Mouse (Mus musculus) midbrain, embryonic 12.5 days (tissue): ENCODE measurements around the gene Hadhb. TPM values are rescaled to one million over a fixed set of nuclear protein-coding genes. Genes with fewer than 3 reads are reported as not detected.

ENCODE experiments used
- ATAC-seq: fragments of 200-750 bp; cut with Nextera tagmentation; 2 replicates; pipeline ENCODE4 v1.8.0; 2017; ENCODE audit warnings: low read depth, moderate TSS enrichment, moderate library complexity; ENCODE audit not compliant: low FRiP score
- H3K27ac ChIP-seq: fragments of 300-500 bp; sonication (generic); replicated peaks from 2 replicates; pipeline ENCODE4 v1.5.1; 2016; ENCODE audit warnings: mild to moderate bottlenecking
- H3K27me3 ChIP-seq: fragments of 300-500 bp; sonication (generic); 2 replicates; pipeline ENCODE4 v1.6.1; 2016; ENCODE audit warnings: mild to moderate bottlenecking
- H3K36me3 ChIP-seq: fragments of 300-500 bp; sonication (generic); 2 replicates; pipeline ENCODE4 v1.6.1; 2016
- H3K4me1 ChIP-seq: fragments of 300-500 bp; sonication (generic); 2 replicates; pipeline ENCODE4 v1.6.1; 2016
- H3K4me2 ChIP-seq: fragments of 300-500 bp; sonication (generic); replicated peaks from 2 replicates; pipeline ENCODE4 v1.6.1; 2016; ENCODE audit warnings: mild to moderate bottlenecking, moderate library complexity
- H3K4me3 ChIP-seq: fragments of 300-500 bp; sonication (generic); 2 replicates; pipeline ENCODE4 v1.5.1; 2016; ENCODE audit warnings: mild to moderate bottlenecking
- H3K9ac ChIP-seq: fragments of 300-500 bp; sonication (generic); replicated peaks from 2 replicates; pipeline ENCODE4 v1.6.1; 2016; ENCODE audit warnings: mild to moderate bottlenecking, moderate library complexity
- H3K9me3 ChIP-seq: fragments of 300-500 bp; sonication (generic); 2 replicates; pipeline ENCODE4 v1.6.1; 2016; ENCODE audit warnings: mild to moderate bottlenecking
- WGBS: fragments of 180-500 bp; shearing (Covaris S2); methylation state at CpG from one replicate; pipeline ENCODE4 v1.1.7; 2016; 5-methylcytosine and 5-hydroxymethylcytosine counted together
- polyA plus RNA-seq: library from polyadenylated mRNA; unstranded; fragments of >200 nt; fragmentation: Nextera tagmentation; extraction: Ambion mirVana; gene quantifications from 2 replicates; pipeline ENCODE4 v1.2.1, GENCODE M21; 2016

The Hadhb gene
- polyA plus RNA-seq, 1 experiment from 2014 or later = 81.3 TPM

DNA sequence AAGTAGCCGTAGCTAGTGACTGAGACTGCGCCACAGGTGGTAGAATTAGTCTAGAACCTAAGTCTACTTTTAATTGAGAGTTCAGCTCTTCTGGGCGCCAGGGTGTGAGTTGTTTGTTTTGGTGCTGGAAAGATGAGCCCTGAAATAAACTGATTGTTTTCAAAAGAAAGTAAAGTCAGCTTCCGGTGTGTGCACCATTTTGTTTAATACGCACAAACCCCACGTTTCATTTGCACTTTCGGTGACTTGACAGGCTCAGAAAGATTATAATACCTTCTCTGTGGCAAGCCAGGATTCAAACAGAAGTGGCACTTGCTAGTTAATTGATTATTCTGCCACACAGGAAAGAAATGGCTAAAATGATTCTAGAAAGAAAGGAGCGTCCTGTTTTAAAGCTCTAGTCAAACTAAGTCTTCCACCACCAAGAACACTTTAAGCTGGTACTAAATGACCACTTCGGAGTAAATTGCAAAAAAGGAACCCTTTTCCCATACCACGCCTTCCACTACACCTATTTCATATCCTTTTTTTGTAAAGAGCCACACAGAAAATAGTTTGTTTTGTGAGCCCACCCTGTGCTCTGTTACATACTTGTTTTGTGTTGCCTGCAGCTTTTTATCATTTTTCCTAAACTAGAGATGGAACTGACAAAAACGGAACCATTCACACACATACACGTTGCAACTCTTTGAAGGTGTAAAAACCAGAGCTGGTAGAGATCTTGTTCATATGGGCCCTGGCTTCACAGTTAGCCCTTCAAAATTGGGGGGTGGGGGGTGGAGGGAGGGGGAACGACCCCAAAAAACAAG, 977 bp downstream of the Hadhb start:
- H3K4me3 ChIP-seq = peak overlapping the region; percentile 94
- peaks cover 19% of the 10 kb centered on the region for H3K4me1 ChIP-seq
- H3K27me3 ChIP-seq = no peaks in the 10 kb centered on the region
- H3K4me2 ChIP-seq = peak overlapping the region; percentile 90
- ATAC-seq = no peak
- H3K9me3 ChIP-seq = no peaks in the 10 kb centered on the region
- no peak overlapping the region for H3K27ac ChIP-seq
- peak overlapping the region; percentile 89 for H3K9ac ChIP-seq
- H3K36me3 ChIP-seq = no peaks in the 10 kb centered on the region
- WGBS = 39% methylated on average over 13 of the region's 13 CpGs

DNA sequence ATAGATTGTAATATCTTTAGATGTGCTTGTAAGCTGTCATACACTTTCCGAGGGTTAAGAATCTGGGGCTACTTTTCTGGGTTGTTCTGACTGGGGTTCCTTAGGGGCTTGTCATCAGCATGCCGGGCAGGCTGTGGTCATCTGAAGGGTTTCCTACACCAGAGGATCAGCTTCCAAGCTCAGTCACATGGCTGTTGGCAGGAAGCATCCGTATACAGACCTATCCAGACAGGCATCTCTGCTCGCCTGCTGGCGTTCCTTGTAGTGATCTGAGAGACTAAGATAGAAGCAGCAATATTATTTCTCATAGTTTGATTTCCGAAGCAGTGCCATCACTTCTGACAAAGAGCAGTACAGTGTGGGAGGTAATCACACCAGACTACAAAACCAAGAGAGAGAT, 4.6 kb downstream of the Hadhb start:
- Histone ChIP-seq H3K36me3 (no peaks in the 10 kb centered on the region), H3K27me3 (no peaks in the 10 kb centered on the region), H3K4me1 (peaks cover 9% of the 10 kb centered on the region), H3K27ac (no peak overlapping the region), H3K4me2 (no peak overlapping the region), H3K9me3 (no peaks in the 10 kb centered on the region), H3K9ac (no peak overlapping the region), H3K4me3 (no peak overlapping the region)
- no peak for ATAC-seq
- WGBS = 88% methylated on average over 6 of the region's 6 CpGs

DNA sequence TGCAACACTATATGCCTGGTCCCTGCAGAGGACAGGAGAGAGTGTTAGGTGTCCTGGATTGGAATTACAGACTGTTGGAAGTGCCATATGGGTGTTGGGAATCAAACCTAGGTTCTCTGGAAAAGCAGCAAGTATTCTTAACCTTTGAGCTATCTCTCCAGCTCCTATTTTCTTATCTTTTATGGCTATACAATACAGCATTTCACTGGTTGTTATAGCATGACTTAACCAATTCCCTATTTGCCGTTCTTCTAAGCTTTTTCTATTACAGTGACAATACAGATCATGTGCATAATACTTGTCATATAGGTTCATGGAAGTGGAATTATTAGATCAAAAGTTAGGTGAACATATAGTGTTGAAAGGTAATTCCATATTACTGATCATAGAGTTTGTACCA, 6.8 kb downstream of the Hadhb start:
- ATAC-seq = no peak
- H3K4me2 ChIP-seq = no peak overlapping the region
- H3K9me3 ChIP-seq = no peaks in the 10 kb centered on the region
- H3K27ac ChIP-seq = no peak overlapping the region
- no peaks in the 10 kb centered on the region; the same call in 1 of the 2 replicates for H3K4me1 ChIP-seq
- H3K27me3 ChIP-seq = no peaks in the 10 kb centered on the region
- no peak overlapping the region for H3K4me3 ChIP-seq
- 91% methylated on average over 1 of the region's 1 CpGs for WGBS
- H3K36me3 ChIP-seq = no peaks in the 10 kb centered on the region
- no peak overlapping the region for H3K9ac ChIP-seq

DNA sequence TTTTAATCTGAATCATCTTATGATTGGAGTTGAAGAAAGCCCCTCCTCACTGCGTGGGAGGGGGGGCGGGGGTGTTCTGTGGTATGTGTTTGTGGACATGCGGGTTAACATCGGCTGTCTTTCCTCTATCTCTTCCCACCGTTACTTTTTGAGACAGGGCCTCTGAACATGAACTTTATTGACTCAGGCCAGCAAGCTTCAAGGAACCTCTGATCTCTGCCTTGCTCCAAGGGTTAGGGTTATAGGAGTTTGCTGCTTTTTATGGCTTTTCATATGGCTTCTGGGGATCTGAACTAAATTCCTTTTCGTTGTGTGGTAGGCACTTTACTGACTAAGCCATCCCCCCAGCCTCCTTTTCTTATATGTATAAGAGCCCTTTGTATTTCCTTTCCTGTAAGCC, 7.3 kb downstream of the Hadhb start:
- Histone ChIP-seq H3K36me3 (0 out of 2 replicates have a peak, but pooled peaks cover 2% of the 10 kb centered on the region), H3K27me3 (no peaks in the 10 kb centered on the region), H3K4me3 (no peak overlapping the region), H3K27ac (no peak overlapping the region), H3K4me1 (no peaks in the 10 kb centered on the region), H3K9ac (no peak overlapping the region), H3K4me2 (no peak overlapping the region), H3K9me3 (no peaks in the 10 kb centered on the region)
- ATAC-seq = no peak
- 89% methylated on average over 6 of the region's 6 CpGs for WGBS

DNA sequence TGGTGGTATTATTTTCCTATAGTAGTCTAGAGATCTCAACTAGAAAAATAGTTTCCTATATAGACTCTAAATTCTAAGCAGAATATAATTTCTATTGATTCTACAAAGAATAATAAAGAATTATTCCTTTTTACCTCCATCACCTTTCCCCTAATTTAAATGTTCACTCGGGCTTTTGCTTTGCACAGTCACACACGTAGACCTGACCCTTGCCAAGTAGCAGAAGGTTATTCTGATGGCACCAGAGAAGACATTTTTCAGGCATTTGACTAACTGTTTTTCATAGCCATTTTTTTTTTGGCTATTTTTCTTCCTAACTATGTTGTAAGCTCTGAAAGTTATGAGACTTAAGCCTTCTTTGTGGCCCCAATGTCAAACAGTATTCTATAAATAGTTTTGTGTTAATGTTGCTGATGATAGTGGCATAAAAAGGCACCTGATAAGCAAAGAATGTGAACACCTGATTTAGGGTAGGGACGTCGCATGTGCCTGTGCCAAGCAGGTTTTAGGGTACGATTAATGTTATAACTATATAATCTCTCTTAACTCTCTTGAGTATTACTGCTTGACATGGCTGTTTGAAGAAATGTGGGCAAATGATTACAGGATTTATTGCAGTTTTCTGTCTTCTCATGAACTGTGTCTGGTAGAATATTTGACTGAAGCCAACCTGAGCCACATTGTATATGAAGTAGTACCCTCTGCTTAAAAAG, 10.3 kb downstream of the Hadhb start:
- 95% methylated on average over 5 of the region's 5 CpGs for WGBS
- Histone ChIP-seq H3K27me3 (no peaks in the 10 kb centered on the region), H3K9me3 (no peaks in the 10 kb centered on the region), H3K27ac (no peak overlapping the region), H3K4me3 (no peak overlapping the region), H3K4me1 (no peaks in the 10 kb centered on the region), H3K4me2 (no peak overlapping the region), H3K9ac (no peak overlapping the region), H3K36me3 (peaks cover 20% of the 10 kb centered on the region)
- no peak for ATAC-seq

DNA sequence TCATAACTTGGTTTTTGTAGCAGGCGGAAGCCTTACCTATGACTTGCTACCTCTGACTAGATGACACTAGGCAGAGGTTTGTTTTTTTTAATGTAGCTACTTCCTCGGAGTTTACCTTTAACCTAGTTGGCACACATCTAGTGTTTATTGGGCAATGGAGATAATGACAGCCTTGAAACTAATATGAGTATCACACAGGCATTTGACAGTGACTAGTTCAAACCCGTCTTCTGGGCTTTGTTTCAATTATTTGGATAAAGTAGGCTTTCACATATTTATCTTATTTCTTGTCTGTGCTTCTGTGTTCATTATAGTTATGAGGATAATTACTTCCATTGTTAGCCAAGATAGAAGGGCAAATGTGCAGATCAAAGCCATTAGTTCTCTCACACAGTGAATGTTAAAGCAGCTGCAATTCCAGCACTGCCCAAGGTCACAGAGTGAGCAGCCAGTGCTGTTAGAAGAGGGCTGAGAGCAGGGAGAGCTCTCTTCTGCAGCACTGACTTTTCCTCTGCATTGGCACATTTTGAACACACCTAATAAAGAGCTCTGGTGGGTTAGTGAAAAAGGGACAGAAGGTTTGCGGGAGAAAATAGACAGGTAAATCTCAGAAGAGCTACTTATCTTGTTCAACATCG, 15.4 kb downstream of the Hadhb start:
- no peak overlapping the region for H3K27ac ChIP-seq
- H3K36me3 ChIP-seq = peaks cover 51% of the 10 kb centered on the region

DNA sequence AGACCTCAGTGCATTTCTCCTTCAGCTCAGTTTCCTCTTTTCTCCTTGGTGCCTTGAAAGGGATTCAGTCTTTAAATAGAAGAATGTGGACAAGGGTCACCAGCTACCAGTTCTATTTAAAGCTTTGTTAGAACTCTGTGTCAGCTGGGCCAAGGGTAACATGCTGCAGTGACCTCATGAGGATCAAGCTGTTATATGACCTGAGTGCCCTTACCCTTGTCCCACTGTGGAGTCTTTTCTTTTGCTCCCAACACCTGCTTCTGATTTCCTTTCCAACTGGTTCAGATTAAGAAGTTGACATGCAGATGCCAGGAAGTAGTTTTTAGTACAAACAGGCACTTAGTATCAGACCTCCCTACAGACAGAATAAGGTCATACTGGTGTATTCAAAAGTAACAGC, 17.1 kb downstream of the Hadhb start:
- H3K27me3 ChIP-seq = no peaks in the 10 kb centered on the region
- H3K36me3 ChIP-seq = peaks cover 68% of the 10 kb centered on the region

More for the DNA sequence above, 15.4 kb downstream of the Hadhb start:
- ATAC-seq = no peak
- WGBS = 93% methylated on average over 5 of the region's 5 CpGs
- H3K4me2 ChIP-seq = no peak overlapping the region
- no peaks in the 10 kb centered on the region for H3K9me3 ChIP-seq
- H3K4me3 ChIP-seq = no peak overlapping the region
- no peaks in the 10 kb centered on the region for H3K27me3 ChIP-seq
- H3K4me1 ChIP-seq = no peaks in the 10 kb centered on the region
- no peak overlapping the region for H3K9ac ChIP-seq

DNA sequence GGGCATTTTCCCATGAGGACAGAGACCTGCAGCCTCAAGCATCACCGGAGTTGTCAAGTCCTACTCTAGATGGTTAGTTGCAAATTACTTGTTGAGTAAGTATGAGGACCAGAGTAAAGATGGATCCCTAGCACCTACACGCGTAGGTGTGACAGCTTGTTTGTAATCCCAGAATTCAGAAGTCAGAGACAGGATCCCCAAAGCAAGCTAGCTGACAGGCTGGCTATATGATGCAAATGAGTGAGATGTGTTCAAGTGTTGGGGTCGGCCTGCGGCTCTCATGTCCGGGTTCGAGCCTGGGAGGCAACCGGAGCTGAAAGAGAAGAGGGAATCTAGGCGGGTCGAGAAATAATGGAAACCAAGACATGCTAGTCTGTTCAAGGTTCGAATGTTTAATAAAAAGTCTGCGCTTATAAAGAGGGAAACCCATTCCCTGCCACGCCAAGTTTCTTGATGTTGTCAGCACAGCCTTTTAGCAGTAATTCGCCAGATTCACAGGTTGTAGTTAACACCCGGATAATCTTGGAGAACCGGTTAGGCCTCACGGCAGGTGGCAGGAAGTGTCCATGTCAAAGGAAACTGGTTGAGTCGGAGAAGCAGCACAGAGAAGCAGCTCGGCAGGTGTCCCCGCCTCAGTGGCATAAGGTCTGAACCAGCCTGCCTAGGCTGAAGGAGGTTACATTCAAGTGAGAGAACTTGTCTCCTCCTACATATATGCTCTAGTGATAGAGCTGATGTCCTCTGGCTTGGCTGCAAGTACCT, 18.1 kb downstream of the Hadhb start:
- no peak for ATAC-seq
- WGBS = 53% methylated on average over 20 of the region's 20 CpGs
- Histone ChIP-seq H3K36me3 (peaks cover 70% of the 10 kb centered on the region), H3K4me1 (no peaks in the 10 kb centered on the region), H3K4me3 (no peak overlapping the region), H3K9ac (no peak overlapping the region), H3K27ac (no peak overlapping the region), H3K9me3 (no peaks in the 10 kb centered on the region), H3K27me3 (no peaks in the 10 kb centered on the region), H3K4me2 (no peak overlapping the region)

More for the DNA sequence above, 17.1 kb downstream of the Hadhb start:
- Histone ChIP-seq H3K4me3 (no peak overlapping the region), H3K9me3 (no peaks in the 10 kb centered on the region), H3K4me1 (no peaks in the 10 kb centered on the region), H3K27ac (no peak overlapping the region), H3K9ac (no peak overlapping the region), H3K4me2 (no peak overlapping the region)
- ATAC-seq = no peak

DNA sequence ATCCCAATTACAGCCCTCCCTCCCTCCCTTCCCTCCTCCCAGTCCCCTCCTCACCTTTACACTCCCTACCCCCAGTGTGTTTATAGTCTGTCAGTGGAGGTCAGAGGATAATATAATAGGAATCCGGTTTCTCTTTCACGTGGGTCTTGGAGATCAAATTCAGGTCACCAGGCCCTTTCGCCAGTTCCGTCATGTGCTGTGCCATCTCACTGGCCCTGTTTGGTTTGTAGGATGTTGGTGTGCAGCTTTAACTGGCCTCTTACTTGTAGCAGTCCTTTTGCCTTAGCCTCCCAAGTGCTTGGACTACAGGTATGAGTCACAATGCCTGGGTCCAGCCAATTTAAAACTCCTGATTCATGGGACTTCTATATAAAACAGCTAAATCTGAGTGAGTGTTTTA, 20.8 kb downstream of the Hadhb start:
- Histone ChIP-seq H3K4me3 (no peak overlapping the region), H3K4me1 (no peaks in the 10 kb centered on the region), H3K4me2 (no peak overlapping the region), H3K27me3 (no peaks in the 10 kb centered on the region), H3K27ac (no peak overlapping the region), H3K9me3 (no peaks in the 10 kb centered on the region), H3K36me3 (peaks cover 73% of the 10 kb centered on the region), H3K9ac (no peak overlapping the region)
- 79% methylated on average over 4 of the region's 4 CpGs for WGBS
- no peak for ATAC-seq

DNA sequence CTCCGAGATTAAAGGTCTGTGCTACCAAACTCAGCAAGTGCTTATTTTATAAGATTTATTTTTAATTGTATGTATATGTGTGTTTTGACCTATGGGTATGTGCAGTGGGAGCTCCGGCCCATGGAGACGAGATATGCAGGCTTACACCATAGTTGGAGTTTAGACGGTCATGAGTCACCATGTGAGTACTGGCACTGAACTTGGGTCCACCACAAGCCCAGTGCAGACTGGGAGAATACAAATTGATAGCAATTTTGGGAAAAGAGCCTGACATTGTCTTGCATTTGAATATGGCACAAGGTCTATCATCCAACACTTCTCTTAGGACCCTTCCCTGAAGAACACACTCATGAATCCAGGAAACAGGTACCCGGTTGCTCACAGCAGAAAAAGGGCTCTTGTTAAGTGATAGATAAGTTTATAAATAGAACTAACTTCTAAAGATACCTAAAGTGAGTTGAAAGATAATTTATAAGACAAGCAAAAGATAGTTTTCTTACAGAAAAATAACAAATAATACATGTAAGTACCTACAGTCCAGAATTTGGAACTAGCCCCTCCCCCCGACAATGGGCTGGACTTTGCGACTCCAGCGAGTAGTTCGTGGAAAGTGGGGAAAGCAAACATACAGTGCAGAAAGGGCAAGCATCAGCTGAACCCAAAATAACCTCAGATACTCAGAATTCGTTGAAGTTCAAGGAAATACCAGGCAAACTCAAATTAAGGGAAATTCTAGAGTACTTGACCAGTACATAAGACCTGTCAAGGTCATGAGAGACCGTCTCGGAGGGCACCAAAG, 32.8 kb downstream of the Hadhb start:
- H3K27ac ChIP-seq = no peak overlapping the region
- H3K4me3 ChIP-seq = no peak overlapping the region
- ATAC-seq = no peak
- no peaks in the 10 kb centered on the region for H3K9me3 ChIP-seq
- no peaks in the 10 kb centered on the region for H3K27me3 ChIP-seq
- H3K9ac ChIP-seq = no peak overlapping the region
- no peaks in the 10 kb centered on the region for H3K4me1 ChIP-seq
- H3K4me2 ChIP-seq = no peak overlapping the region
- H3K36me3 ChIP-seq = peaks cover 23% of the 10 kb centered on the region
- 93% methylated on average over 12 of the region's 12 CpGs for WGBS

DNA sequence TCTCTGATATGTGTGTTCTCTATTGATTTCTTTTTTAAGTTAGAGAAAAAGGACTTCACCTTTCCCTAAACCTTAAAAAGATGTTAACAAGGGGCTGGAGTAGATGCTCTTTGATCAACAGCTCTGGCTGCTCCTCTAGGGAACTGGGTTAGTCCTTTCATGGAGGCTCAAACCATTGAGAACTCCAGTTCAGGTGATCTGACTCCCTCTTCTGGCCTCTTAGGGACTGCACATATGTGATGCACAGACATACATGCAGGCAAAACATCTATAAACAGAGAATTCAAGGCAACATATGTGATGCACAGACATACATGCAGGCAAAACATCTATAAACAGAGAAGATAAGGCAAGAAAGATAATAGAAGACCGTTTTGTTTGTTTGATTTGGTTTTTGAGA, 37.4 kb downstream of the Hadhb start:
- ATAC-seq = no peak
- H3K36me3 ChIP-seq = peaks cover 8% of the 10 kb centered on the region; the same call in 1 of the 2 replicates
- H3K27me3 ChIP-seq = no peaks in the 10 kb centered on the region
- H3K9ac ChIP-seq = no peak overlapping the region
- H3K27ac ChIP-seq = no peak overlapping the region
- no peaks in the 10 kb centered on the region for H3K4me1 ChIP-seq
- no peak overlapping the region for H3K4me2 ChIP-seq
- no peak overlapping the region for H3K4me3 ChIP-seq
- 84% methylated on average over 1 of the region's 1 CpGs for WGBS
- H3K9me3 ChIP-seq = no peaks in the 10 kb centered on the region
